Mouse (Mus musculus) E14TG2a.4 (cell line): ENCODE results near the gene Stx6.

ENCODE experiments used
- CTCF ChIP-seq: conservative IDR thresholded peaks from 2 replicates; pipeline ENCODE4 v1.5.1; 2014; ENCODE audit warnings: low read length
- NANOG ChIP-seq: IDR thresholded peaks from 2 replicates; pipeline ENCODE4 v1.6.1; 2014; ENCODE audit warnings: borderline replicate concordance, low read length, mixed read lengths
- POU5F1 ChIP-seq: IDR thresholded peaks from 2 replicates; pipeline ENCODE4 v1.6.1; 2014; ENCODE audit warnings: low read length, borderline replicate concordance

DNA sequence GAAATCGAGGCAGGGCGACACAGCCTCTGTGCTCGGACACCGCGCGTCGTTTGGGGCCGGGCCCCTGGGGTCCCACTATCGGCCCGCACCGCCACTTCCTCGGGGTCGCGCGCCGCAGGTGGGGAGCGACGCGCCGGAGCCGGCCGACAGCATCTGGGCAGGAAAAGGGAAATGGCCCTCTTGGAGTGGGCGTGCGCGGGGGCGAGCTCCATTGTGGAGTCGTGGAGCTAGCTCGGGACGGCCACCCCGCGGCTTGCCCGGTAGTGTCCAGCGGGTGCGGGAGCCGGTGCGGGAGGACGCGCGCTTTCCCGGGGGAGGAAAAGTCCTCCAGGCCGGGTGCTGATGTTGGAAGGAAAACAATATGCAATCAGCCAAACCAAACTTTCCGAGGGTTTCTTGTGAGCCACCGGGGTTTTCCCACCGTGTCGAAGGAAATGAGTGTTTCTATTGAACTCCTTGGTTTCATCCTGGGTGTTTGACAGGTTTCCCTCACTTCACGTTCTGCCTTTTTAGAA is 512 bp downstream of the Stx6 start:
- TF ChIP-seq CTCF (no peak), POU5F1 (no peak), NANOG (no peak)
